Mouse (Mus musculus): Measurements from ENCODE around the gene Cdc26.
A peak's percentile ranks its signal among the peaks of the same experiment; 100 is the strongest.

Gene Cdc26

GRCm38 (mm10) chr4:62408601-62409282 is at the start of gene Cdc26, which contains the start of gene Prpf4:
TSS of gene Cdc26 (minus strand) at chr4:62408642.
TSS of gene Prpf4 (plus strand) at chr4:62408797.
- DNase-seq = peak; percentile 99

DNA sequence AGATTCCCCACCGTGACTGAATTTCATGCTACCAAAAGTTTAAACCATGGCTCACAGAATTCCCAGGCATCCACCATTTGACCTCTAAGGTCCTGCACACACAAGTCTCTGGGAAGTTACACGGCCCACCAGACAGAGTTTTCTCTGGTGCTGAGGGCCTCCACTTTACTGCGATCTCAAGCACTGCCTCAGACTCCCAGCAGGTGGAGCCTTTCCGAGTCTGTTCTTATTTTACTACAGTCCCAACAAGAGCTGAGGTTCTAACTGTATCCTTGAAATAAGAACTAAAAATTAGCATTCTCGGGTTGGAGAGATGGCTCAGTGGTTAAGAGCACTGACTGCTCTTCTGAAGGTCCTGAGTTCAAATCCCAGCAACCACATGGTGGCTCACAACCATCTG is 46.6 kb upstream of the Cdc26 start:
- DNase-seq = peak; percentile 58

DNA sequence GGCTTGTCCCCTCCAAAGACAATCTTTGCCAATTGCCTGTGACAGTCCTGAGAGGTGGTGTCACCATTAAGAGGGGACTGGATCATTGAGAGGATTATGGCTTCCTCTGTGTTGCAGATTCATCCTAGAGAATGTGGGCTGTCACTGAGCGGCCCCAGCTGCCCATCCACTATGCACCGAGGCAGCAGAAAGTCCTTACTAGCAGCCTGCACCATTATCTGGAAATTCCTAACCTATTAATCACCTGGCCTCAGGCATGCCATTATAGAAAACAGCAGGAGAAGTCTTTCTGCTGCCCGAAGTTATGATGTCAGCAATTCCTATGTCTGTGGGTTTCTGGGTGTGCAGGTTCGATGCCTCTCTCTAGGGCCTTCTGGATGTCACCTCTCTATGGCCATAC is 32.5 kb upstream of the Cdc26 start:
- no peak for DNase-seq

DNA sequence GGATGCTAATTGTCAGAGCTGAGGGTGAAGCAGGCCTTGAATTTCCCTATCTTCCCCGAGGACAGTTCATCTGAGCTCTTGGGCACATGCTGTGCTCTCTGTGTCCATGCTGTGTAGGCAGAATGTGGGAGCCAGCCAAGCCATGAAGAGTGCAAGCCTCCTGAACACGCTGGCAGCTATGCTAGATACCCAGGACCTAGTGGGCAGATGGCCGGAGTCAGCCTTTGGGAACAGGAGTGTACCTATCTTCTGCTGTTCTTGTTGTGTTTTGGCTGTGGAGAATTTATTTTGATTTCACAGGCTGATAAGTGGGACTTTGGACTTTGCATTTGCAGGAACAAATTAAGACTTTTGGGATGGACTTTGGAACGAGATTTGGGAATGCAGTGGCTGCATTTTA is 32.1 kb upstream of the Cdc26 start:
- peak; percentile 90 for DNase-seq

GRCm38 (mm10) chr4:62439793-62440192 is 31.4 kb upstream of the Cdc26 start:
- DNase-seq = no peak

- peak; percentile 90 for DNase-seq
Observed at GRCm38 (mm10) chr4:62437871-62438270, 29.4 kb upstream of the Cdc26 start.

- DNase-seq = no peak
Observed at GRCm38 (mm10) chr4:62437256-62437778, 28.9 kb upstream of the Cdc26 start.

DNA sequence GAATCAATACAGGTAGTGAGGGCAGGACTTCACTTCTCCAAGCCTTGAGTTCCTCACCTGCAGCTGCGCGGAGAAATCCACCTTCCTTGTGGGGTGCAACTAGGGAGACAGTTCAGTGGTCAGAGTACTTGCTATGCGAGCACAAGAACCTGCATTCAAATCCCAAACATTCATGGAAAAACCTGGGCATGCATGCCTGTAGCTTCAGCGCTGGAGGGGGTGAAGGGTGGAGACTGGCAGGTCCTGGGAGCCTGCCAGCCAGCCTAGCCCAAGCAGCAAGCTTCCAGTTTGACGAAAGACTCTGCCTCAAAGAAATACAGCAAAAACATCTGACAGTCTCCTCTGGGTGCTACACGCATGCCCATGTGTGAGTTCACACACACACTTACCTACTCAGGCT is 26.6 kb upstream of the Cdc26 start, which contains the start of gene Rnf183:
Rnf183 (minus strand) TSS at position 172 of the 400 bp plus-strand sequence.
- peak; percentile 80 for DNase-seq

GRCm38 (mm10) chr4:62433939-62434870 is 25.8 kb upstream of the Cdc26 start:
- peak; percentile 78 for DNase-seq

DNA sequence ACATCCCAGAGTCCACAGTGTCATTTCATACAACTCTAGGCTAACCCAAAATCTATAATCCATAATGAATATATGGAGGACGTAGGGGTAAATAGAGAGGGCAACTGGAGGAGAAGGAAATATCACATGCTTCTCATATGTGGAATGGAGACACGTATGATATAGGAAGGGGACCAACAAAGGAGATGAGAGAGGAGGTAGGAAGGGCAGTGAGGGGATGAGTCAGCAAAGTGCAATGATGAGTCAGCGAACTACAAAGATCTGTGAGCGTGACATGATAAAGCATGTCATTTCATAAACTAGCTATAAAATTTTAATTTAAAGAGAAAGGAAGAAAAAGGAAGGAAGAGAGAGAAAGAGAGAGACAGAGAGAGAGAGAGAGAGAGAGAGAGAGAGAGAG is 23.1 kb upstream of the Cdc26 start:
- no peak for DNase-seq

DNA sequence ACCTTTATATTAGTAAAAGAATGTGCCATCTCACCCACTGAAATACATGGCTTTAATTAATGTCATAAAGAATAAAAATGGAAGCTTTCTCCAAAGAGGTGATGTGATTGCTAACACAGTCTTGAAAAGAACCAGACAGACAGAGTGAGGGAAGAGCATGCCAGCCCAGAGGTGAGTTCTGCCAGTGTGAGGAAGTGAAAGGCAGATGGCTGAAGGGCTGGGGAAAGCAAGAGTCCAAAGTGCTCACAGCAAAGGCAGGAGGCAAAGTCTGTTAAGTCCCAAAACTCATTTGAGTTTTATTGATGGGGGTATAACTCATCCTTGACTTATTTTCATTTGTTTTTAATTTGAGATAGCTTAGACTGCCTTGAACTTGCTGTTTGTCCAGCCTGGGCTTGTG is 22.2 kb upstream of the Cdc26 start:
- peak; percentile 47 for DNase-seq

GRCm38 (mm10) chr4:62429616-62430015 is 21.2 kb upstream of the Cdc26 start:
- DNase-seq = no peak

- DNase-seq = no peak
Observed at GRCm38 (mm10) chr4:62427978-62428758, 19.7 kb upstream of the Cdc26 start.

- DNase-seq = no peak
Observed at GRCm38 (mm10) chr4:62425891-62426290, 17.4 kb upstream of the Cdc26 start.

- no peak for DNase-seq
Observed at GRCm38 (mm10) chr4:62419091-62419490, 10.6 kb upstream of the Cdc26 start.

- no peak for DNase-seq
Observed at GRCm38 (mm10) chr4:62418448-62418847, 10.0 kb upstream of the Cdc26 start.

DNA sequence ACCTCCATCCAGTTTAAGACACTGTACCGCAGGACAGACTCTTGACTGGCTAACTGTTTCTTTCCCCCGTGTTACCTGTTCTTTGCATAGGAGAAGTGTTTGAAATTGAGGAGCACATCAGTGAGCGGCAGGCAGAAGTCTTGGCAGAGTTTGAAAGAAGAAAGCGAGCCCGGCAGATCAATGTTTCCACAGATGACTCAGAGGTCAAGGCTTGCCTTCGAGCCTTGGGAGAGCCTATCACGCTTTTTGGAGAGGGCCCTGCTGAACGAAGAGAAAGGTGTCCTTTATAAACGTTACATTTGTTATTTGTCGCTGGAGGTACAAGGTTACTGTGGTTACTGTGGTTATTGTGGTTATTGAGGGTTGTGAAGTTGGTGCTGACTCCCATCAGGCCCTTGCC is 3.2 kb upstream of the Cdc26 start:
- DNase-seq = no peak

DNA sequence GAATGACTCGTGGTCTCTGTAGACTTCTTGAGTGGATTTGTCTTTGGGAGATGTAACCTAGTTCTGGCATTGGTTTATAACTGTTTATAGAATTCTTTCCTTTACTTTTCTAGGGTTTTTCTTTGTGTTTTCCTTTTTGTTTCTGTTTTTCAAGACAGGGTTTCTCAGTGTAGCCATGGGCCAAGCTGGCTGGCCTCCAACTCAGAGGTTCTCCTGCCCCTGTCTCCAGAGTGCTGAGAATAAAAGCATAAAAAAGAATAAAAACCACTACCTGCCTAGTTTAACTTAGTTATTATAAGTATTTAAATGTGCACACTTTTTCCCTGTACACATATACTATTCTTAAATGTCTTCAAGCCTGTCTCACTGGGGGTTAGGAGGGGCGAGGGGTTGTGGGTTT is 1.9 kb upstream of the Cdc26 start:
- DNase-seq = no peak

DNA sequence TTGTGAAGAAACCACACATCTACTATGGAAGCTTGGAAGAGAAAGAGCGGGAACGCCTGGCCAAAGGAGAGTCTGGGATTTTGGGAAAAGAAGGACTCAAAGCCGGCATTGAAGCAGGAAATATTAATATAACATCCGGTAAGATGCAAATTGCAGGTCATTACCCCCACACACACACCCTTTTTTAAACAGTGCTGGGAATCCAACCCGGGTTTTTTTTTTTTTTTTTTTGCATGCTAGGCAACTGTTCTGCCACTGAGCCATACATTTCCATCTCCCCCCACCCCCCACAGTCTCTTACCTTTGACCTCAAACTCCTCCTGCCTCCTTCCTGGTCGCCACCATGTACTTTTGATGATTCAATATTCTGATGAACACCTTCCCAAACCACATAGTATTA is 1.2 kb upstream of the Cdc26 start:
- DNase-seq = no peak

DNA sequence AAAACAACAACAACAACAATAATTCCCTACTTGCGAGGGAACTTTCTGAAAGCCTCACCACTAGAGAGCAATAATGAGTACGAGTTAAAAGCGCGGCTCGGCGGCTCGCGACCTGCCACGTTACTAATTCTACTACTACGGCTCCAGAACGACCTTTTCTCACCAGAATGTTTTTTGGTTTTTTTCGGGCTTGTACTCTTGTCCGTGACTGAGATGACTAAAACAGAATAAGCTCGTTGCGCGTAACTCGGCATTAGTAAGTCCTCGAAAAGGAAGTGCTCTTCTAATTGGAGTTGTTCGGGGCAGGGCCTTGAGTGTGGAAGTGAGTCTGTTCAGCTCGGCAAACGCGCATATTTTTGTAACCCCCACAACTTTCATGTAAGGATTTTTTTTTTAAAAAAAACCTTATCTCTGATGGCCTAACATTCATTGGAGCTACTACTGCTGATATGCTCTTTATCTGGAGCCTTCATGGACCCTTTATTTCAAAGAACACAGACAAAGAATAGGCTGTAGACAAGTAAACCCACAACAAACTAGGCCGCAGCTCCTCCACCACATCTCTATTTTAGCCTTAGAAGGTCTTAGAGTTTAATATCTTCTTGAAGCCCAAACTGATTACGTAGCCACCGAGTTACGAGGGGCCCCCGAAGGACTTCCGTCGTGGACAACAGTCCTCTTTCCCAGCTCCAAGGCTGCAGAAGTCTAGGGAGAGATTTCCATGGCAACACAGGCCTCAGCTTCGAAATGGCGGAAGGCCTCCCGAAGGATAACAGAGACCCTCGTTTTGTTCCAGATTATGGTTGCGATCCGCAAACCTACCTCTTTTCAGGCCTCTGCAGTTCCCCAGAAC is 486 bp downstream of the Cdc26 start:
- peak; percentile 76 for DNase-seq

- DNase-seq = no peak
Observed at GRCm38 (mm10) chr4:62406133-62406532, 2.3 kb downstream of the Cdc26 start.

- no peak for DNase-seq
Observed at GRCm38 (mm10) chr4:62398956-62399355, 9.5 kb downstream of the Cdc26 start.
